9 mouse cellular contexts compared by ENCODE assay signal in genomic region chr15:89169431-89169830, GRCm38 (mm10). TPM values are rescaled to one million over a fixed set of nuclear protein-coding genes. Genes with fewer than 3 reads are reported as not detected.
DNase-seq lines count a peak whose midpoint lies in the region; ATAC-seq and TF ChIP-seq lines count a peak whose summit lies in the region.
"Had no signal": no experiment of that assay in that cellular context is flagged by ENCODE, and none has a peak within 500 bp of the region (broad histone marks: within the 10 kb centered on the region; RNA-seq: fewer than 3 reads in every experiment).

No protein-coding gene starts in this region.

- peak; percentile 36; the same call in 1 of the 2 replicates for TF ChIP-seq POLR2A in cerebellum, adult 2 months (IDR thresholded peaks at IDR 0.05; ENCODE audit: borderline replicate concordance, insufficient read depth, low read length)

- H3K36me3 ChIP-seq in E14TG2a.4 (ENCODE audit: insufficient read depth, low read length), result peaks cover 73% of the 10 kb centered on the region
- H3K36me3 ChIP-seq in lung, embryonic 14.5 days (ENCODE audit: insufficient read depth), result peaks cover 49% of the 10 kb centered on the region

- H3K27ac ChIP-seq in cerebellum, adult 2 months (ENCODE audit: insufficient read depth, low read length), result peak overlapping the region; percentile 56
- peak overlapping the region; percentile 51 for H3K27ac ChIP-seq in lung, embryonic 14.5 days (ENCODE audit: low read depth)

- DNase-seq in cerebellum, adult 2 months, result peak; percentile 88 to 91
- peak; percentile 89 for DNase-seq in forelimb bud, embryonic 11.5 days (ENCODE audit: low read depth, low spot score)
- peak; percentile 73 to 77 for DNase-seq in heart, postnatal 36 days
- DNase-seq in layer of hippocampus, adult 8-10 months (ENCODE audit: low spot score in 2 of 2), result peak; percentile 83 to 84
- peak; percentile 90 for DNase-seq in lung, embryonic 14.5 days
- DNase-seq in right cerebral cortex, adult 18-20 months, result peak; percentile 89

- H3K4me3 ChIP-seq in E14TG2a.4 (replicated peaks; ENCODE audit: low read length), result peak overlapping the region; percentile 60
- peak overlapping the region; percentile 39 for H3K4me3 ChIP-seq in cerebellum, adult 2 months (replicated peaks; ENCODE audit: insufficient read depth, low read depth, low read length)
- H3K4me3 ChIP-seq in lung, embryonic 14.5 days (ENCODE audit: low read depth, low read length), result peak overlapping the region; percentile 16; the same call in 1 of the 2 replicates

- peaks cover 96% of the 10 kb centered on the region for H3K4me1 ChIP-seq in E14TG2a.4 (replicated peaks; ENCODE audit: low read depth, low read length)
- H3K4me1 ChIP-seq in cerebellum, adult 2 months (ENCODE audit: control insufficient read depth, insufficient read depth, low read length), result peaks cover 52% of the 10 kb centered on the region
- H3K4me1 ChIP-seq in lung, embryonic 14.5 days (ENCODE audit: insufficient read depth), result peaks cover 20% of the 10 kb centered on the region

- TF ChIP-seq CTCF in E14TG2a.4 (conservative IDR thresholded peaks at IDR 0.05; ENCODE audit: low read length), result no peak
- TF ChIP-seq CTCF in cerebellum, adult 2 months (IDR thresholded peaks at IDR 0.05; ENCODE audit: borderline replicate concordance, insufficient read depth, low read depth, low read length), result no peak
- TF ChIP-seq CTCF in lung, embryonic 14.5 days (IDR thresholded peaks at IDR 0.05; ENCODE audit: low read depth), result no peak

- WGBS in cerebellum, adult 2 months, result under 1% methylated on average over 10 of the region's 10 CpGs
- 4% methylated on average over 10 of the region's 10 CpGs for WGBS in lung, embryonic 14.5 days

- peak overlapping the region; percentile 33; the same call in 1 of the 2 replicates for H3K9ac ChIP-seq in lung, embryonic 14.5 days

- peaks cover 20% of the 10 kb centered on the region for H3K27me3 ChIP-seq in E14TG2a.4 (ENCODE audit: insufficient read depth, low read length)
- no peaks in the 10 kb centered on the region for H3K27me3 ChIP-seq in cerebellum, adult 2 months (ENCODE audit: control insufficient read depth, insufficient read depth, low read length)
- H3K27me3 ChIP-seq in lung, embryonic 14.5 days (ENCODE audit: insufficient read depth, low read length), result no peaks in the 10 kb centered on the region

- no peaks in the 10 kb centered on the region for H3K9me3 ChIP-seq in E14TG2a.4 (ENCODE audit: low read length)
- H3K9me3 ChIP-seq in lung, embryonic 14.5 days (ENCODE audit: low read depth, low read length), result no peaks in the 10 kb centered on the region
- H3K9me3 ChIP-seq: G1E had no signal

- H3K4me2 ChIP-seq in lung, embryonic 14.5 days, result peak overlapping the region; percentile 45

- intact Hi-C loops in heart, postnatal 36 days (cut with DNase I), result no loop called here

- ATAC-seq in lung, embryonic 14.5 days (ENCODE audit: insufficient read depth), result peak; percentile 78
- ATAC-seq in granulocyte monocyte progenitor cell, adult 5-6 weeks (replicated peaks; ENCODE audit: poor library complexity, severe bottlenecking), result no peak

RNA-seq across cellular contexts. Expression of gene Plxnb2, which starts 11.2 kb away (rescaled TPM):
- 127 and 141 TPM in 2 replicates for polyA plus RNA-seq in cerebellum, adult 2 months (2012; rRNA removed)
- 100 to 1,000 TPM in 1 of 2 experiments, 10 to 100 TPM in 1; 92.4 to 100 TPM for total RNA-seq in heart, postnatal 36 days (2021)
- 10 to 100 TPM; 54.0 to 78.5 (median 67.5) TPM for total RNA-seq in layer of hippocampus, adult 8-10 months (2022)
- polyA plus RNA-seq in lung, embryonic 14.5 days (2014; fragmentation: Nextera tagmentation; extraction: Ambion mirVana), result 149 and 156 TPM in 2 replicates
- 19.1 and 23.4 TPM in 2 replicates for total RNA-seq in granulocyte monocyte progenitor cell, adult 5-6 weeks (2014; fragmentation: Nextera tagmentation)
- 11.0 and 14.7 TPM in 2 replicates for total RNA-seq in granulocyte monocyte progenitor cell, adult 5-6 weeks (2017)

RNA-seq across cellular contexts. Expression of gene Mapk11, which starts 20.0 kb away (rescaled TPM):
- 58.1 and 64.1 TPM in 2 replicates for polyA plus RNA-seq in cerebellum, adult 2 months (2012; rRNA removed)
- total RNA-seq in heart, postnatal 36 days (2021), result 1 to 10 TPM; 1.7 to 2.0 TPM
- total RNA-seq in layer of hippocampus, adult 8-10 months (2022), result 10 to 100 TPM; 21.4 to 27.4 (median 24.8) TPM
- polyA plus RNA-seq in lung, embryonic 14.5 days (2014; fragmentation: Nextera tagmentation; extraction: Ambion mirVana), result 11.3 and 13.3 TPM in 2 replicates
- not detected in 2 replicates for total RNA-seq in granulocyte monocyte progenitor cell, adult 5-6 weeks (2014; fragmentation: Nextera tagmentation)
- not detected in 2 replicates for total RNA-seq in granulocyte monocyte progenitor cell, adult 5-6 weeks (2017)

RNA-seq across cellular contexts. Expression of gene Dennd6b, which starts 26.9 kb away (rescaled TPM):
- polyA plus RNA-seq in cerebellum, adult 2 months (2012; rRNA removed), result 156 and 165 TPM in 2 replicates
- 10 to 100 TPM in 1 of 2 experiments, 1 to 10 TPM in 1; 8.9 to 10.5 TPM for total RNA-seq in heart, postnatal 36 days (2021)
- 10 to 100 TPM; 38.9 to 52.1 (median 45.1) TPM for total RNA-seq in layer of hippocampus, adult 8-10 months (2022)
- 9.2 and 11.0 TPM in 2 replicates for polyA plus RNA-seq in lung, embryonic 14.5 days (2014; fragmentation: Nextera tagmentation; extraction: Ambion mirVana)
- total RNA-seq in granulocyte monocyte progenitor cell, adult 5-6 weeks (2014; fragmentation: Nextera tagmentation), result 4.3 and 6.1 TPM in 2 replicates
- total RNA-seq in granulocyte monocyte progenitor cell, adult 5-6 weeks (2017), result 2.5 and 4.7 TPM in 2 replicates

RNA-seq across cellular contexts. Expression of gene Mapk12, which starts 28.9 kb away (rescaled TPM):
- 112 and 128 TPM in 2 replicates for polyA plus RNA-seq in cerebellum, adult 2 months (2012; rRNA removed)
- total RNA-seq in heart, postnatal 36 days (2021), result 10 to 100 TPM; 21.5 to 23.7 TPM
- total RNA-seq in layer of hippocampus, adult 8-10 months (2022), result 1 to 10 TPM; 4.9 to 9.7 (median 7.0) TPM
- polyA plus RNA-seq in lung, embryonic 14.5 days (2014; fragmentation: Nextera tagmentation; extraction: Ambion mirVana), result 11.4 and 11.9 TPM in 2 replicates
- not detected in 2 replicates for total RNA-seq in granulocyte monocyte progenitor cell, adult 5-6 weeks (2014; fragmentation: Nextera tagmentation)
- total RNA-seq in granulocyte monocyte progenitor cell, adult 5-6 weeks (2017), result 0.93 TPM in 1 of 2 replicates, not detected in the other
- polyA plus RNA-seq: G1E had no signal

RNA-seq across cellular contexts. Expression of gene Hdac10, which starts 40.9 kb away (rescaled TPM):
- 31.4 and 36.3 TPM in 2 replicates for polyA plus RNA-seq in cerebellum, adult 2 months (2012; rRNA removed)
- total RNA-seq in heart, postnatal 36 days (2021), result 1 to 10 TPM; 7.1 to 7.4 TPM
- total RNA-seq in layer of hippocampus, adult 8-10 months (2022), result 10 to 100 TPM; 14.7 to 19.3 (median 15.9) TPM
- polyA plus RNA-seq in lung, embryonic 14.5 days (2014; fragmentation: Nextera tagmentation; extraction: Ambion mirVana), result 18.8 and 19.7 TPM in 2 replicates
- total RNA-seq in granulocyte monocyte progenitor cell, adult 5-6 weeks (2014; fragmentation: Nextera tagmentation), result 11.3 and 14.7 TPM in 2 replicates
- total RNA-seq in granulocyte monocyte progenitor cell, adult 5-6 weeks (2017), result 11.2 and 13.9 TPM in 2 replicates

Comparison
In these comparisons a context has a peak if more than half of its experiments do, and no peak if none do; other contexts are left out.
1. RNA of gene Mapk11, which starts 20.0 kb away (total RNA-seq): 21.4 to 27.4 TPM in layer of hippocampus, adult 8-10 months; 1.7 to 2.0 TPM in heart, postnatal 36 days and not detected in granulocyte monocyte progenitor cell, adult 5-6 weeks; every median in the first group is over 4 times any median in the second.
2. Peak in every context shown above with its lines, with median percentiles within 50 percentile points of each other: H3K4me3 ChIP-seq and DNase-seq.